Mouse (Mus musculus): Measurements from ENCODE around the gene Podxl2. TPM values are rescaled to one million over a fixed set of nuclear protein-coding genes. Genes with fewer than 3 reads are reported as not detected.

Podxl2 gene
- total RNA-seq, 2 experiments from 2014 or later, result 47.1 to 54.4 TPM

- DNase-seq, result no peak
- intact Hi-C loops (cut with DNase I; ENCODE audit: low total_unique reads), result loop anchor here (5.0 kb wide), 1 partner anchor 286 kb away; no protein-coding TSS in a partner anchor
Observed at GRCm38 (mm10) chr6:88833340-88834140, 41.3 kb downstream of the Podxl2 start.

- intact Hi-C loops (cut with DNase I; ENCODE audit: low total_unique reads), result loop anchor here (5.0 kb wide), 1 partner anchor 285 kb away; no protein-coding TSS in a partner anchor
- DNase-seq, result no peak
Observed at GRCm38 (mm10) chr6:88832663-88833062, 42.2 kb downstream of the Podxl2 start.

- intact Hi-C loops (cut with DNase I; ENCODE audit: low total_unique reads), result loop anchor here (5.0 kb wide), 1 partner anchor 284 kb away; no protein-coding TSS in a partner anchor
- peak; percentile 71 for DNase-seq
Observed at GRCm38 (mm10) chr6:88831456-88831855, 43.4 kb downstream of the Podxl2 start.

- no peak for DNase-seq
- intact Hi-C loops (cut with DNase I; ENCODE audit: low total_unique reads), result loop anchor here (5.0 kb wide), 1 partner anchor 283 kb away; no protein-coding TSS in a partner anchor
Observed at GRCm38 (mm10) chr6:88830112-88830702, 44.6 kb downstream of the Podxl2 start.

- intact Hi-C loops (cut with DNase I; ENCODE audit: low total_unique reads), result no loop called here
- no peak for DNase-seq
Observed at GRCm38 (mm10) chr6:88829579-88829978, 45.3 kb downstream of the Podxl2 start.

- intact Hi-C loops (cut with DNase I; ENCODE audit: low total_unique reads), result no loop called here
- no peak for DNase-seq
Observed at GRCm38 (mm10) chr6:88828206-88829009, 46.4 kb downstream of the Podxl2 start.

- intact Hi-C loops (cut with DNase I; ENCODE audit: low total_unique reads), result no loop called here
- no peak for DNase-seq
Observed at GRCm38 (mm10) chr6:88827395-88828205, 47.2 kb downstream of the Podxl2 start.

- DNase-seq, result no peak
- intact Hi-C loops (cut with DNase I; ENCODE audit: low total_unique reads), result loop anchor here (1.0 kb wide), 1 partner anchor 237 kb away; no protein-coding TSS in a partner anchor
Observed at GRCm38 (mm10) chr6:88826965-88827364, 47.9 kb downstream of the Podxl2 start.

- DNase-seq, result peak; percentile 80
- intact Hi-C loops (cut with DNase I; ENCODE audit: low total_unique reads), result loop anchor here (1.0 kb wide), 1 partner anchor 236 kb away; no protein-coding TSS in a partner anchor
Observed at GRCm38 (mm10) chr6:88826545-88826944, 48.3 kb downstream of the Podxl2 start.

GRCm38 (mm10) chr6:88826088-88826487, 48.8 kb downstream of the Podxl2 start:
- intact Hi-C loops (cut with DNase I; ENCODE audit: low total_unique reads), result loop anchor here (1.0 kb wide), 1 partner anchor 236 kb away; no protein-coding TSS in a partner anchor
- no peak for DNase-seq

- intact Hi-C loops (cut with DNase I; ENCODE audit: low total_unique reads), result no loop called here
- no peak for DNase-seq
Observed at GRCm38 (mm10) chr6:88824183-88824582, 50.7 kb downstream of the Podxl2 start.

GRCm38 (mm10) chr6:88821901-88822300, 52.9 kb downstream of the Podxl2 start:
- intact Hi-C loops (cut with DNase I; ENCODE audit: low total_unique reads), result no loop called here
- DNase-seq, result peak; percentile 85

- DNase-seq, result no peak
- intact Hi-C loops (cut with DNase I; ENCODE audit: low total_unique reads), result no loop called here
Observed at GRCm38 (mm10) chr6:88821294-88821693, 53.5 kb downstream of the Podxl2 start.

GRCm38 (mm10) chr6:88820853-88821252, 54.0 kb downstream of the Podxl2 start:
- no peak for DNase-seq
- intact Hi-C loops (cut with DNase I; ENCODE audit: low total_unique reads), result no loop called here

- no peak for DNase-seq
- intact Hi-C loops (cut with DNase I; ENCODE audit: low total_unique reads), result no loop called here
Observed at GRCm38 (mm10) chr6:88816913-88817312, 57.9 kb downstream of the Podxl2 start.

- intact Hi-C loops (cut with DNase I; ENCODE audit: low total_unique reads), result no loop called here
Observed at GRCm38 (mm10) chr6:88815489-88815888, 59.4 kb downstream of the Podxl2 start.

GRCm38 (mm10) chr6:88815036-88815435, 59.8 kb downstream of the Podxl2 start:
- intact Hi-C loops (cut with DNase I; ENCODE audit: low total_unique reads), result no loop called here
- DNase-seq, result no peak

More at GRCm38 (mm10) chr6:88815489-88815888, 59.4 kb downstream of the Podxl2 start:
- no peak for DNase-seq

- intact Hi-C loops (cut with DNase I; ENCODE audit: low total_unique reads), result no loop called here
Observed at GRCm38 (mm10) chr6:88813832-88814231, 61.0 kb downstream of the Podxl2 start.

GRCm38 (mm10) chr6:88812886-88813285, 62.0 kb downstream of the Podxl2 start:
- no peak for DNase-seq
- intact Hi-C loops (cut with DNase I; ENCODE audit: low total_unique reads), result no loop called here

More at GRCm38 (mm10) chr6:88813832-88814231, 61.0 kb downstream of the Podxl2 start:
- no peak for DNase-seq
